Mouse (Mus musculus) CH12.LX (cell line): Measurements from ENCODE around the gene Taar7a. TPM values are rescaled to one million over a fixed set of nuclear protein-coding genes. Genes with fewer than 3 reads are reported as not detected.

ENCODE experiments used
- DNase-seq: peaks from one replicate; pipeline ENCODE4 v3.0.0-alpha.2; 2013; ENCODE audit errors: extremely low read depth
- H3K27ac ChIP-seq: 2 replicates; pipeline ENCODE4 v1.5.1; 2012; ENCODE audit warnings: low read depth, mild to moderate bottlenecking, control low read depth, moderate library complexity; ENCODE audit not compliant: insufficient read depth
- H3K27me3 ChIP-seq: replicated peaks from 2 replicates; pipeline ENCODE3; 2012; ENCODE audit warnings: inconsistent platforms
- H3K36me3 ChIP-seq, 2 experiments: replicated peaks in 1 of 2; 2 replicates each; pipeline versions ENCODE3 to v1.6.1; 2012; ENCODE audit warnings: inconsistent platforms in 1 of 2, low read length in 1 of 2, mild to moderate bottlenecking in 1 of 2, mixed read lengths in 1 of 2, moderate library complexity in 1 of 2; ENCODE audit not compliant: control insufficient read depth in 1 of 2, insufficient read depth in 1 of 2
- H3K4me1 ChIP-seq, 2 experiments: 2 replicates each; pipeline ENCODE4 v1.6.1; 2012; ENCODE audit warnings: inconsistent platforms in 1 of 2, moderate library complexity in 1 of 2; ENCODE audit not compliant: insufficient read depth in 2 of 2, control insufficient read depth in 1 of 2
- H3K4me2 ChIP-seq: 2 replicates; pipeline ENCODE4 v1.6.1; 2012; ENCODE audit warnings: low read depth, mild to moderate bottlenecking, control low read depth; ENCODE audit not compliant: poor library complexity, insufficient read depth, severe bottlenecking
- H3K4me3 ChIP-seq, 3 experiments: fragments of 150-350 bp in 1 of 3; sonication (generic) in 1 of 3; replicated peaks in 1 of 3; 2 replicates each; pipeline versions ENCODE3 to v1.5.1; 2011 to 2012; ENCODE audit warnings: low read depth in 2 of 3, low read length in 2 of 3, mild to moderate bottlenecking in 2 of 3, moderate library complexity in 2 of 3, control low read depth in 1 of 3, improper control_type of control experiment in 1 of 3, inconsistent platforms in 1 of 3, mixed read lengths in 1 of 3; ENCODE audit not compliant: poor library complexity in 1 of 3
- H3K79me2 ChIP-seq: replicated peaks from 2 replicates; pipeline ENCODE4 v1.6.1; 2012; ENCODE audit warnings: mild to moderate bottlenecking, moderate library complexity; ENCODE audit not compliant: control insufficient read depth, poor library complexity, insufficient read depth, severe bottlenecking; ENCODE audit errors: extremely low read depth
- H3K9ac ChIP-seq: 2 replicates; pipeline ENCODE4 v1.6.1; 2012; ENCODE audit warnings: low read depth, mild to moderate bottlenecking, control low read depth, moderate library complexity; ENCODE audit not compliant: insufficient read depth
- H3K9me3 ChIP-seq: replicated peaks from 2 replicates; pipeline ENCODE3; 2012; ENCODE audit warnings: low read length, inconsistent platforms, mixed read lengths
- CTCF ChIP-seq, 2 experiments: IDR thresholded peaks in 1 of 2; conservative IDR thresholded peaks in 1 of 2; 2 replicates each; pipeline ENCODE4 v1.5.1; 2011 to 2012; ENCODE audit warnings: low read depth in 2 of 2, low read length in 2 of 2, improper control_type of control experiment in 1 of 2, inconsistent platforms in 1 of 2, mild to moderate bottlenecking in 1 of 2, moderate library complexity in 1 of 2
- E2F4 ChIP-seq: IDR thresholded peaks from 2 replicates; pipeline ENCODE4 v1.6.1; 2011; ENCODE audit warnings: low read depth, low read length, improper control_type of control experiment; ENCODE audit not compliant: insufficient replicate concordance
- EP300 ChIP-seq: IDR thresholded peaks from 2 replicates; pipeline ENCODE4 v1.6.1; 2011; ENCODE audit warnings: low read length, improper control_type of control experiment
- GABPA ChIP-seq: IDR thresholded peaks from 2 replicates; pipeline ENCODE4 v1.6.1; 2012; ENCODE audit warnings: low read depth, low read length, improper control_type of control experiment, inconsistent platforms; ENCODE audit not compliant: insufficient replicate concordance
- IRF4 ChIP-seq: IDR thresholded peaks from 2 replicates; pipeline ENCODE4 v1.6.1; 2014; ENCODE audit warnings: low read depth, mild to moderate bottlenecking, inconsistent platforms, low read length, improper control_type of control experiment
- KAT2A ChIP-seq: IDR thresholded peaks from 2 replicates; pipeline ENCODE4 v1.6.1; 2012; ENCODE audit warnings: low read length, improper control_type of control experiment, inconsistent platforms; ENCODE audit not compliant: insufficient replicate concordance
- MAX ChIP-seq: IDR thresholded peaks from 2 replicates; pipeline ENCODE4 v1.6.1; 2011; ENCODE audit warnings: low read length, improper control_type of control experiment
- MYC ChIP-seq: IDR thresholded peaks from 2 replicates; pipeline ENCODE4 v1.6.1; 2011; ENCODE audit warnings: low read depth, mild to moderate bottlenecking, improper control_type of control experiment, low read length
- NRF1 ChIP-seq: IDR thresholded peaks from 2 replicates; pipeline ENCODE4 v1.6.1; 2014; ENCODE audit warnings: low read depth, mild to moderate bottlenecking, inconsistent platforms, low read length, improper control_type of control experiment, moderate library complexity
- POLR2AphosphoS2 ChIP-seq: IDR thresholded peaks from 2 replicates; pipeline ENCODE4 v1.6.1; 2011; ENCODE audit warnings: low read depth, low read length, improper control_type of control experiment
- RCOR1 ChIP-seq: conservative IDR thresholded peaks from 2 replicates; pipeline ENCODE4 v1.6.1; 2012; ENCODE audit warnings: low read depth, mild to moderate bottlenecking, inconsistent platforms, low read length, improper control_type of control experiment
- SIN3A ChIP-seq: IDR thresholded peaks from 2 replicates; pipeline ENCODE4 v1.6.1; 2012; ENCODE audit warnings: low read length, improper control_type of control experiment, inconsistent platforms
- SMC3 ChIP-seq: IDR thresholded peaks from 2 replicates; pipeline ENCODE4 v1.6.1; 2011; ENCODE audit warnings: low read depth, low read length, improper control_type of control experiment
- USF1 ChIP-seq: IDR thresholded peaks from 2 replicates; pipeline ENCODE4 v1.6.1; 2014; ENCODE audit warnings: low read depth, mild to moderate bottlenecking, inconsistent platforms, low read length, improper control_type of control experiment
- dilution Hi-C: fragments of 300-500 bp; cut with MboI; formaldehyde crosslinking; loops from 2 replicates; pipeline ENCODE4 v1.14.3; 2020; ENCODE audit warnings: low sequenced_read_pairs; ENCODE audit not compliant: extremely low pct_unique_long_range_greater_than_20kb, extremely low pct_ligation_motif_present
- in situ Hi-C: fragments of 300-500 bp; cut with MboI; formaldehyde crosslinking; loops from 3 replicates; pipeline ENCODE4 v1.14.3; 2019; ENCODE audit warnings: low sequenced_read_pairs, low pct_ligation_motif_present, low pct_unique_long_range_greater_than_20kb, mixed read lengths
- polyA plus RNA-seq: library from polyadenylated mRNA; unstranded; fragments of >175 nt; gene quantifications from 2 replicates; pipeline ENCODE4 v1.2.1, GENCODE M21; 2012; ENCODE audit warnings: low read depth; ENCODE audit not compliant: insufficient read length
- total RNA-seq, 2 experiments: library from RNA; depleted of rRNA; stranded (reverse); fragments of 300-350 nt in 1 of 2; fragments of >200 nt in 1 of 2; gene quantifications; 2 replicates each; pipeline ENCODE4 v1.2.3; 2012 to 2014

The Taar7a gene
- total and polyA plus RNA-seq, 3 experiments: not detected

- no peaks in the 10 kb centered on the region for H3K27me3 ChIP-seq
- TF ChIP-seq MAX (no peak), SMC3 (no peak), EP300 (0 out of 2 replicates have a peak, but pooled peaks have one; percentile 32)
- no peak overlapping the region for H3K4me2 ChIP-seq
- no peak for DNase-seq
- in situ Hi-C loops: loop anchor here (25.0 kb wide), 1 partner anchor 361 kb away; no protein-coding TSS in a partner anchor
- H3K9me3 ChIP-seq: no peaks in the 10 kb centered on the region
- no peaks in the 10 kb centered on the region for H3K79me2 ChIP-seq
- no peak overlapping the region for H3K4me3 ChIP-seq
- dilution Hi-C loops: no loop called here
- no peaks in the 10 kb centered on the region for H3K36me3 ChIP-seq
- no peak overlapping the region for H3K9ac ChIP-seq
- H3K27ac ChIP-seq: no peak overlapping the region
- peaks cover 0 to 8% of the 10 kb centered on the region in 2 experiments; a peak in 1 of 4 replicates for H3K4me1 ChIP-seq
These were observed 41.6 kb downstream of the Taar7a start for GRCm38 (mm10) chr10:23951714-23952113.

DNA sequence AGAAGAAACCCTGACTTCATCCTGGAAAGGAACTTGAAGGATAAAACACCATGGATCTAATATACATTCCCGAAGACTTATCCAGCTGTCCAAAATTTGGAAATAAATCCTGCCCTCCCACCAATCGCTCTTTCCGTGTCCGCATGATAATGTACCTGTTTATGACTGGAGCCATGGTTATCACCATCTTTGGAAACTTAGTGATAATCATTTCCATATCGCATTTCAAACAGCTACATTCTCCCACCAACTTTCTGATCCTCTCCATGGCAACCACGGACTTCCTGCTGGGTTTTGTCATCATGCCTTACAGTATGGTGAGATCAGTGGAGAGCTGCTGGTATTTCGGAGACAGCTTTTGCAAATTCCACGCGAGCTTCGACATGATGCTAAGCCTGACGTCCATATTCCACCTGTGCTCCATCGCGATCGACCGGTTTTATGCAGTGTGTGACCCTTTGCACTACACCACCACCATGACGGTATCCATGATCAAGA is 43.7 kb downstream of the Taar7a start, which contains the start of gene Taar3:
Taar3 (plus strand) TSS at position 51 of the 498 bp plus-strand sequence.
- Histone ChIP-seq H3K9me3 (no peaks in the 10 kb centered on the region), H3K9ac (no peak within 1 kb of the TSS), H3K79me2 (no peaks in the 10 kb centered on the region), H3K27ac (no peak within 1 kb of the TSS), H3K4me3 (no peak within 1 kb of the TSS), H3K36me3 (no peaks in the 10 kb centered on the region), H3K27me3 (no peaks in the 10 kb centered on the region), H3K4me1 (peaks cover 0 to 8% of the 10 kb centered on the region in 2 experiments; a peak in 1 of 4 replicates), H3K4me2 (no peak within 1 kb of the TSS; the same call in 1 of the 2 replicates)
- in situ Hi-C loops: loop anchor here (25.0 kb wide), 1 partner anchor 363 kb away; no protein-coding TSS in a partner anchor
- TF ChIP-seq MAX (no peak), KAT2A (no peak), E2F4 (no peak), GABPA (no peak), CTCF (conservative IDR thresholded peaks at IDR 0.05 in 1 of 2, IDR thresholded peaks at IDR 0.05 in 1 of 2; ENCODE audit: low read depth in 2 of 2, low read length in 2 of 2) (no peak), SIN3A (no peak), RCOR1 (no peak), IRF4 (no peak), NRF1 (no peak), POLR2AphosphoS2 (no peak)
- no peak for DNase-seq
- dilution Hi-C loops: no loop called here

GRCm38 (mm10) chr10:23948026-23948425 is 45.3 kb downstream of the Taar7a start:
- dilution Hi-C loops: no loop called here
- DNase-seq: no peak

More at GRCm38 (mm10) chr10:23948026-23948425, 45.3 kb downstream of the Taar7a start:
- H3K27me3 ChIP-seq: no peaks in the 10 kb centered on the region
- H3K4me1 ChIP-seq: peaks cover 0 to 8% of the 10 kb centered on the region in 2 experiments; a peak in 1 of 4 replicates
- in situ Hi-C loops: no loop called here
- H3K4me2 ChIP-seq: 0 out of 2 replicates have a peak overlapping the region, but pooled peaks have one; percentile 26
- no peaks in the 10 kb centered on the region for H3K9me3 ChIP-seq
- H3K9ac ChIP-seq: no peak overlapping the region
- no peak overlapping the region for H3K27ac ChIP-seq
- no peak overlapping the region for H3K4me3 ChIP-seq
- H3K36me3 ChIP-seq: no peaks in the 10 kb centered on the region
- no peaks in the 10 kb centered on the region for H3K79me2 ChIP-seq
- TF ChIP-seq MYC (peak; percentile 52; the same call in 1 of the 2 replicates), USF1 (no peak)
